Mouse (Mus musculus) adrenal gland, postnatal 14 days (tissue): ENCODE results near the gene Flt1. TPM values are rescaled to one million over a fixed set of nuclear protein-coding genes. Genes with fewer than 3 reads are reported as not detected.
A peak's percentile ranks its signal among the peaks of the same experiment; 100 is the strongest.

Experiments
- DNase-seq: peaks from one replicate; pipeline ENCODE4 v3.0.0; 2021; ENCODE audit warnings: mixed read lengths
- total RNA-seq: library from RNA; stranded (reverse); gene quantifications from 2 replicates; pipeline ENCODE4 v1.2.3, GENCODE M21; 2021

Gene Flt1
- total RNA-seq, 1 experiment from 2014 or later = 60.0 TPM

DNA sequence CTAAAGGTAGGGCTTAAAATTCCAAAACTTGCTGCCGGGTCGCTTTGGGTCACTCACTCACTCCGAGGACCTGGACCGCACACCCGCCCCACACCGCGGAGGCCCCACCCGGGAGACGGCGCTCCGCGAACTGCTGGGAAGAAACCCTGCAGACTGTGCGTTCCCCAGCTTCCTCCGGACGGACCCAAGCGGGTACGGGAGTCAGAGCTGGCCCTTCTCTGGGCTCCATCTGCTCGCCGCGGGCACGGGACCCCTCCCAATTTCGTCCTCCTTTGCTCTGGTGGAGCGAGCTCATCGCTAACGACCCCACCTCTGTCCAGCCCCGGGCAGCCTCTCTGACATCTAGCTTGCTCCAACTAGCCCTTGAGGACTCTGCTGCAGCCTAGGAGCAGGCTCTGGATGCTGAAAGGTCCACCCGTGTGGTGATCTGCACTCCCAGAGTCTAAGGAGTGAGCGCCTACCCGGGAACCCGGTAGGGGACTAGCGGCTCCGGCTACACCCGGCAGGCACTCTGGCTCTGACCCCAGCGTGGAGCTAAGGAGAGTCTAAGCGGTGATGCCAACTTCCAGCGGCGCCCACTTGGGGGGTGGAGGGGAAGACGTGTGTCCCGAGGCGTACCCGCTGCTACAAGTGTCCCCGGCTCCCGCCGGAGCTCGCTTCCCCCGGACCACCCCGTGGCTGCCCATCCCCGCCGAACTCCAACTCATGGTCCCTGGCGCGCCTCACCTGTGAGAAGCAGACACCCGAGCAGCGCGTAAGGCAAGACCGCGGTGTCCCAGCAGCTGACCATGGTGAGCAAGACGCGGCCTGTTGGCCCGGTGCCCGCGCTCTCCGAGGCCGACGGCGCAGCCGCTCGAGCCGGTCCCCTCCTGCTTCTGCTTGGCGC lies 623 bp downstream of the Flt1 start:
- peak; percentile 79 for DNase-seq

DNA sequence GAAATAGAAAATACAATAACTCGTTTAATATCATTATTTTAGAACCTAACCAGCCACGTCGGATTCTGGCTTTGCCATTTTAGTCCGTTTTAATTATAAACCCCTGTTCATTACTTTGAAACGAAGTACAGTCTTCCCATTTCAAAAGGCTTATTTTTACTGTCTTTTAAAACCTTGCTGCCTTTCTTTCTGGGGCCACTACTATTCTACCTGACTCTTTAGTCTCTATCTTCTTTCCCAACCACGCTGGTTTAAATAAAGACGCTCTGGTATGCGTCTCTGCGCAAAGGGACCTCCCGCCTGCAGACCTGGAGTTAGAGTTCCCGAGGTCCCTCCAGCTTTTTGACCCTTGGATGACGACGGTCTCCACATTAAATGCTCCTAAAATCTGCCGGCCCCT lies 1.4 kb downstream of the Flt1 start:
- DNase-seq = no peak

DNA sequence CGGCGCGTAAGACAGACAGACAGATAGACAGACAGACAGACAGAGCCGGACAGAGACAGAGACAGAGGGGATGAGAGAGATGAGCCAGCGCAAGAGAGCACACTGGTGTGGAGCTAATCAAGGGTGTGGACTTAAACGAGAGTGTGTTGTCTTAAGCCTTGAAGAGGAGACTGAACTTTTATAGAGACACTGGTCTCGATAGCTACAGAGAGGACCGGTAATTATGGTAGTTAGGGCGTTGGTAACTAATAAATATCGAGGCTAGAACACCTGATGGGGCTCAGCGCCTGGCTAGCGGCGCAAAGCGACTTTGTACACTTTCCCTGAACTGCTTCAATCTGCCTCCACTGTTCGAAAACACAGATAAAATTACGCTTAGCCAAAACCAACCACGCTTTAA lies 2.0 kb downstream of the Flt1 start:
- no peak for DNase-seq

DNA sequence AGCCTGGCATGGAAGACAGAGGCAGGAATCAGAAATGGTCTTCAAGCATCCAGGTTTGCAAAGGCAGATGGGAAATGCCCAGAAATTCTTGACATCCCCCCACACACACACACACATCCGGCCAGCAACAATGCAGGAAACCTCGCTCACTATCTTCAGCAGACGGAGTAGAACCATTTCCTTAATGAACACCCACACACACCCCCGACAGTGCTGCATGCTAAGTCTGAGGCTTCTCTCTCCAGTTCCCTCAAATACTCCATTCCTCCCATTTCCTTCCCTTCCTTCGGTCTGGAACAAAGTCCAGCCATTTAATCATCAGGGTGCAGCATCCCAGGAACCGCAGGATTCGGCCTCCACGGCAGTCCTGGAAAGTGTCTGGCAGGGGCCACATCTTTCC lies 4.4 kb downstream of the Flt1 start:
- peak; percentile 24 for DNase-seq

DNA sequence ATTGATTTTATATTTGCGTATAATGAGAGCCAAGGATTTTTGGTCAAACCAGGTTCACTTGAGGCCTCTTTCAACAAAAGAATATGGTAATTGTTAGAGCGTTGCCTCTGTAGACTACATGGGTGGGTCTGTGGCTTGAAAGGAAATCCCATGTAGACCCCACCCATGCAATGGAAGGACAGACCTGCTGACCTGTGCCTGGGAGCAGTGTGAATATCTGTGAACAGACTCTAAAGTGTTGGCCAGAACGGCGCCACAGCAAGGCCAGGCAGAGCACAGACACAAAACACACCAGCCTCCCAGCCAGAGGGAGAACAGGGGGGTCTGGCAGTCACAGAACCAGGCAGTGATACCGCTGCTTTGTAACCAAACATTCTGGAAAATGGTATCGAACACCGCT lies 7.5 kb downstream of the Flt1 start:
- no peak for DNase-seq

DNA sequence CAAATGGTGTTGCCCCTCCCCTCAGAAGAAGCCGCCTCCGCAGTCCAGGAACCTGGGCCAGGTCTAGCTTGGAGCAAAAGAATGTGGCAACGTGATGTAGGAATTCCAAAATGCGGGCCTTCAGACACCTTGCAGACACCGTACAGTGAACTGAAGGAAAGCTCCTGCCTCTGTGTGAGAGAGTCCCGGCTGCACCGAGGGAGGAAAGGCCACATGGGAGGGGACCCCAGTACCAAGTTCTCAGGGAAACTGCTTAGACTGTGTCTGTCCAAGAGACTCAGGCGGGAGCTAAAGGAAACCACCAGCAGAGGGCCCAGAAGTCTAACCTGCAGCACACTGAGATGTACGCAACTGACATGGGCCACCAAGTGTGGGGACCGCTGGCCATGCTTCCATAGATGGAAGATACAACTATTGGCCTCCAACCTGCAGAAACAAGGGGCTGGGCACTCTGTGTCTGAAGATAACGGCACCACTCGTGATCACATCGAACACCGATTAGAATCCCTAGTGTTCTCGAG lies 9.1 kb downstream of the Flt1 start:
- no peak for DNase-seq

DNA sequence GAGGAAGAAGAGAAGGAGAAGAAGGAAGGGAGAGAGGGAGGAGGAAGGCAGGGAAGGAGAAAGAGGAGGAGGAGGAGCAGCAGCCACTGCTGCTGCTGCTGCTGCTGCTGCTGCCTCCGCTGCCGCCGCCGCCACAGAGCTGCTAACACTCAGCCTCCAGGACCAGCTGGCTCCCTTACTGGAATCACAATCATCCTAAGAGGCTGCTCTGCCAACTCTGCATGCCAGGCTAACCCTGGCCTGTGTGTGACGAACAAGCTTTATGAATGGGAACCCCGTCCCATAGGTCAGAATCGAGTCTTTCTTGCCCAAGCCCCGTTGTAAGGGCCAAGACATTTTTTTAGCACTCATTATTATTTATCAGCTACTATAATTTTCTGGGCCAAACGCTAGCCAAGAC lies 9.5 kb downstream of the Flt1 start:
- DNase-seq = no peak

DNA sequence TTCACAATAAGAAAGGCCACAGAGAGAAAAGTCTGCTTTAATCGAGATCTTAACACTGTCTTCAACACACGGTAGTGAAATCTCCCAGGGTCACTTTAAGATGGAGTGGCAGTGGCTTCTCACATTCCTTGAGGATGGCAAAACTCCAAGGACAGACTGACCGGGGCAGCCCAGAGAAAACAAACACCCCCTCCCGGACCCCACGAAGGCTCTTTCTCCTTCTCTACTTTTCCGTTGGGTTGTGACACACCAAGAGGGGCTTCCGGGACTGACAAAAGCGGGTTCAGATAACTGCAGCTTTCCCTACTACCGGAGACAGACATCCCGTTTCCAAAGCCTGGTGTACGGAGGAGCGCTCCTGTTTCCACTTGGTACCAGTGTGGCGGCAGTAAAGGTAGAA lies 10.4 kb downstream of the Flt1 start:
- DNase-seq = no peak

DNA sequence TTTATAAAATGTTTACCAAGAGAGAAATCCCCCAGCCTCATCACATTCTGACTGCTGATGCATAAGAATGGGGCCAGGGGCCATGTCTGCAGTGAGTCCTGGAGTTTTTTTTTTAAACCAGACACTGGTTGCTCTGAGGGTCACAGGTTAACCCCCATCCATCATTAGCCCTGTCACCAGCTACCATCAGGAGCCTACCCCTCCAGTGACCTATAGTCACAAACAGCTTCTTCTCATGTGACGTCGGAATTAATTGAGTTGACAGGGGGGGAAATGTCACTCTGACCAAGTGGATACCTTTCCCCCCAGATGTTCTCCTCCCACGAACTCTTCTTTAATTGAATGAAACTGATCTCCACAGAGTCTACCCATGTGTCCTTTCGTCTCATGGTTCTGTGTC lies 17.3 kb downstream of the Flt1 start:
- DNase-seq = no peak

DNA sequence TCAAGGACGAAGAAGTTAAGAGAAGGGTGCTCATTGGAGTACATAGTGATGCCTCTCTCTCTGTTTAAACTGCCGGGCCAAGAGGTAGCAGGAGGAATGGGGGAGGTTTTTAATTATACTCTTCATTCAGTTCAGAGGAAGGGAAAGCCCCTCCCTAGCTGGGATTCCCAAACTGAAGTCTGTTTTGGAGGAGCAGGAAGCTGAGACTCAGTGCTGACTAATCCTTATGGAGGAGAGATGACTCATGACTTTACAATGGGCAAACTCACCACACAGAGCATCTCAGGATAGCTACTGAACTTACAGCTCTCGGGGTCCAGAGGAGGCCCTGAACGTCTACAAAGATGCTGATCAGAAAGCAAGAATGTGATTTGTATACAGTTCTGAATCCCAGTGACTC lies 18.3 kb downstream of the Flt1 start:
- no peak for DNase-seq

DNA sequence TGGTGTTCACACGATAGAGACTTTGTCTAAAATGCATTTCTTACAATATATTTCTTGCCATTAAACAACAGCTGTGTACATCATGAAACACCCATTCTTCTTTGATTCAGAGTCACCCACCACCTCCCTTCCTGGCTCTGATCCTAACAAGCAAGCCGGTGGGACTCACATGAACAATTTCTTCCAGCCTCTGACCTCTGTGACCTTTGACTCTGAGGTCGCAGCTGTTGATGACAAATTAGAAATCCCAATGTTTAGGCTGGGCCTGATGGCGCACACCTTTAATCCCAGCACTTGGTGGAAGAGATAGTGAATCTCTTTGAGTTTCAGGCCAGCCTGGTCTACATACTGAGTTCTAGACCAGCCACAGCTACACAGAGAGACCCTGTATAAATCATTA lies 20.9 kb downstream of the Flt1 start:
- no peak for DNase-seq

DNA sequence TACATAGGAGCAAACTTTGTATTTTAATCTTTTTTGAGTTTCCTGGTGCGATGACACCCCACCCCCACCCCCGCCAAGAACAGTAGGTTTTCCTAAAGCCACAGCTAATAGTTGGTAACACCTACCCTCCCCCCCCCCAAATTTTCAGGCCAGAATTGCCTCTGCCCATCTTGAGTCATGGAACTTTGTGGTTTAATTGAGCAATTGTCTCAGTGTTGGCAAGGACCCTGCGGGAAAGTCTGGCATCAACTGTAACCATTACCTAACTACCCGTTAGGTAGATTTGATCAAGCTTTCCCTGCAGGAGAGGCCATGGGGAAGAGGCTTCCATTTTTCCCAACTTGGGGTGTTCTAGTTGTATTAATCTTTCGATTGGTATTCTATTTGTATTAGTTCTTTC lies 23.4 kb downstream of the Flt1 start:
- no peak for DNase-seq

DNA sequence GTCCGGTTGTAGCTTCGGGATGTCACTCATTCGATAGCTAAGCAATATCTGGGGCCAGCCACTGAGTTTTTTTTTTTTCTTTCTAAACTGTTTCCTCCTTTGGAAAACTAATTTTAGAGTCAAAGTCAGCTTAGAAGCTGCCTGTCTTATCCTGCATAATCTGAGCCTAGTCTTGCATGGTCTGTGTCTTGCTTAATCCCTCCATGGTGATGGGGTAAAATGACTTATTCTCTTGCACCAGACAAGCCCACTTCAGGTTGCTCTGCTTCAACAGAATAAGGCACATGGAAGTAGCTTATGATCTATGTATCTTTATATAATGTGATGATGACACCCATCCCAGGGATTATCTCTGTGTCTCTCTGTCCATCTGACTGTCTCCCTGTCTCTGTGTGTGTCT lies 24.8 kb downstream of the Flt1 start:
- no peak for DNase-seq

DNA sequence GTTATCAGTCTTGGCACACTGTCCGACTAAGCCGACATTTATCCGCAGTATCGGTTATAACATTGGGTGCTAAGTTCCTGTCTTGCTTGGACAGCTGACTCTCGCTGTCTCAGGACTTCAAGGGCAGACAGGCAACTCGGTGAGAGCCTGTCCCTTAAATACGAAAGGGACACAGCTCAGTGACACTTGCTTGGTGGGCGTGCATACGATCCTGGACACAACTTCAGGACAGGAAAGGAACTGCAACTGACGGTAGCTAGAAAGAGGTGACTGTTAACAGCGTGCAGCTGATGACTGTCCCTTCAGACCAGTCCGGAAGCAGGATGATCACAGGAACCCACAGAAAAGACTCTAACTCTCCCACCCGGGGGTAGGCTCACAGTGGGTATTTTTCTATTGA lies 27.8 kb downstream of the Flt1 start:
- no peak for DNase-seq

DNA sequence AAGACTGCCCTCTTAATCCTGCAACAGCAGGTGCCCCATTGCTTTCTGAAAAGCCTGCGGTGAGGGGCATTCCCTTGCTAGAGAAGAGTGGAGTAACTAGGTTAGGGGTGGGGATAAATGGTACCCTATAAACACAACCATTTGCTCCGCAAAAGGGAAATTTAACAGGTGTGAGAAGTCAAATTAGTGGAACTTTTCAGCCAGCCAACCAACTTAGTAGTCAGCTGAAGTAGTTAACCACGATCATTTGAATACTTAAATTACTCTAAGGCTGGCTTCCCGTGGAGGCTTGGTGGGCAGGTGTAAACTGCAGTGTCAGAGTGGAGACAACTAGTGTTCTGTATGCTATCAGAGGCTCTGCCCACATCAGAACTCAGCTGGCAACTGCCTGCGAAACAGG lies 28.6 kb downstream of the Flt1 start:
- no peak for DNase-seq

DNA sequence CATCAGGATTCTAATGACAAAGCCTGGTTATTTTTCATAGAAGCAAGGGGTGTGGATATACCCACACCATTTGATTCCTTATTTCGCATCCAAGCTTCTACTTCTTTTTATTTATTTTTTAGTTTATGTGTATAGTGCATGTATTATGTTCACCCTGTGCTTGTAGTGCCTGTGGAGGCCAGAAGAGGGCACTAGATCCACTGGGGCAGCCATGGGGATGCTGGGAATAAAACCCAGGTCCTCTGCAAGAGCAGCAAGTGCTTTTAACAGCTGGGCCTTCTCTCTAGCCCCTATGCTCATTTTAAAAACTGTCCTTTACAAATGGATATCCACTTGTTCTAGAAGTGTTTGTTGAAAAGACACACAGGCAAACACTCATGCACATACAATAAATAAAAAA lies 33.2 kb downstream of the Flt1 start:
- DNase-seq = no peak

DNA sequence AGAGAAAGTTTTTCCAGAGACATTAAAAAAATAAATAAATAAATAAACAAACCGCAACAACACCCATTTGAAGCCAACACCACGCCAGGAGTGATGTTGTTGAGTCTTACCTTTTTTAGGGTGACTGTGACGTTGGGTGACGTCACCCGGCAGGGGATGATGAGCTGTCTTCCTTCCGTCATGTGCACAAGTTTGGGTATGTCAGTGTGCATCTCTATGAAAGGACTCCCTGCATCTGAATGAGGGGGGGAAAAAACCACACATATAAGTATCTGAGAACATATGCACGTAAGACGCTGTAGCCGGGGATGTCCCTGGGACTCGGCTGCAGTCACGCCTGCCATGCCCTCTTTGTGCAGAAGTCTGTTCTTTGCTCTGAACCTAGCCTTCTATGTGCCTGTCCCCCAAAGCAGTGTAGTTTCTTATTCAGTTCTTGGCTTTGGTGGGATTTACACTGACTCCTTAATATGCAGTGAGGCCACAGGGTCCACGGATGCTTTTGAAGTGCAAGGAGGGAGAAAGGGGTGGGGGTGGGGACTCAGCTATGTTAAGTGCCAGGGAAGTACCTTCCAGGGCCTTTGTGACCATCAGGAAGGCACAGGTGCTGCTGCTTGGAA lies 42.0 kb downstream of the Flt1 start:
- DNase-seq = no peak

DNA sequence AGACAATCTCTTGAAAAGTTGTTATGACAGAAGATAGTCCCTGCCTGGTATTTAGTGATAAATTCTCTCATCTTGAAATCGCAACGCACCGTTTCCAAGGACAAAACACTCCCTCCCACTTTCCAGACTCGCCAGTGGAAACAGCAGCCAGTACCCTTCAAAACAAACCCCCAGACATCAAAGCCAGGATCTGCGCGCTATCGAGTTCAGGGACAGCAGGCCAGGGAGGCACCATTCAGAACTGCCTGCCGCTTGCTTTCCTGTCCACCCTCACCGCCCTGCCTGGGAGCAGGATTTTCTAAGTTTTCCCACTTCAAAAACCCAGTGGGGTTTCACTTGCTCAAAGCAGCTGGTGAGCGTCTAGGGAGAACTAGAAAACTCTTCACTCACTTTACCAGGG lies 44.6 kb downstream of the Flt1 start:
- DNase-seq = peak; percentile 45

DNA sequence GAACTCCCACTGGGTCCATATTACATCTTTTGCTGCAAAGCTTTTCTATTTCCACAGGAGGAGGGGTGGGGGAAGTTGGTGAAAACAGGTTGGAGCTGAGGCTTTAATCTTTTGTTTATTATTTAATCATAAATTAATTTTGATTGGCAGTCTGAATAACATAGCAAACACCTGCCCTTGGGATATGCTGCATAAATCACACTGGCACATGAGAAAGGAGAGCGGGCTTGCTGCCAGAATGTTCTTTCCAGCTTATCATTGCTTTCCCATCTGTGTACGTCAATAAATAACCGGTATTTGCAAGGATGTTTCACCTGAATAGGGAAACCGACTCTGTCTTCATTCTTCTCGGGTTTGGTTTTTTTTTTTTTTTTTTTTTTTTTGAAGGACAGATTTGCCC lies 45.1 kb downstream of the Flt1 start:
- peak; percentile 18 for DNase-seq

DNA sequence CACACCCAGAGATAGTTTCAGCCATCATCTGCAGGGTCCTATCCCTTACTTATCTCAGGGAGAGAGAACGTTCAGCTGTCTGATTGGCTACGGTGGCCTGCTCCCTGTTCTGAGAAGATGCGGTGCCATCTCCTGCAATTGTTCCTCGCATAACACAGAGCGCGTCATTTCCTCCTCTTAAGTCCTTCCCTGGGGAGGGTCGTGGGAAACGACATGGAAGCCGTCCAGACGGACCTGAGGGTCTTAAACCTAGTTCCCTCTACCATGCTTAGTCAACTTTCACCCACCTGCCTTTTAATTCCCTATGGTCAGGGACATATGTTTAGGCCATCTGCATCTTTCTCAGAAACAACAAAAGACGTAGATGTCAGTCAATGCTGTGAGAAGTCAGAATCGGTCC lies 46.5 kb downstream of the Flt1 start:
- DNase-seq = no peak

DNA sequence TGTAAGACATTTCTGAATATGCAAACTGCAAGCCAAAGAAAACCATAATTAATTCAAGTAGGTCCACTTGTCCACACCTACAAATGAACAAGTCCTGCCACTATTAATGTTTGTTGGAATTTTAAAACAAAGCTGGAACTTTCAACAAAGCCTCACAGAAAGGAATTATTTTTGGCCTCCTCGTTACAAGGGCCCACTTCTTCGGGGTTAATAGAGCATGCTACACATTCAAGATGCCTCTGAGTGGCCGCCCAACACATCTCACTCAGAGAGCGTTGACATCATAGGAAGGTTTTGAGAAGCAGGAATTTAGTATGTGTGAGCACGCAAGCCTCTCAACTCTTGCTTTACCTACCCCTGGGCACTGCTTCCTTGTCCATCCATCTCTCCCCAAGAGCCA lies 50.0 kb downstream of the Flt1 start:
- no peak for DNase-seq

DNA sequence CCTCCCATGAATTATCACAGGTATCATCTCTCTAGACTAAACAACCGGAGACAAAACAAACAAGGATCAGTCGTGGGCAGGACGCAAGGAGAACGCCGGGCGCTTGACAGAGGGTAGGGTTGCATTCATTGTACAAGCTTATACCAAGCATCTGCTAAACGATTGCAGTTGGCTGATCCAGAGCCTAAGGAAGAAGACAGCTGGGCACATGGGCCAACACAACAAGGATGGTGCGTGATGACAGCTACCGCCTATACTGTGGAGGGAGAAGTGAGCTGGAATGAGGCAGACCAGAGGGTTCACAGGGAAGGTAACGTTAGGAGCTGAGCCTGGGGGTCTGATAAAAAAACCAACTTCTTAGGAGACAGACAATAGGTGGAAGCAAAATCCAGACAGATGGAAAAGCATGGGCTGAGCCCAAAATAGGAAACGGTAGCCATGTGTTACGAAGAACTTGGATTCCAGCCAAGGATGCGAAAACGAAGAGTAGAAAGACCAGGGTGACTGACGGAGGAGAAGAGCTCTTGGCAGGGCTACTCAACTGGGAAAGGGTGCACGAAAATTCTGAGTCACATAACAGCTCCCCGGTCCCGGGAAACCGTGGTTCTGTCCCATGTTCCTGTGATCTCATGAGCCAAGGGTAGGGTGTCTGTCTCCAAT lies 53.9 kb downstream of the Flt1 start:
- DNase-seq = no peak

DNA sequence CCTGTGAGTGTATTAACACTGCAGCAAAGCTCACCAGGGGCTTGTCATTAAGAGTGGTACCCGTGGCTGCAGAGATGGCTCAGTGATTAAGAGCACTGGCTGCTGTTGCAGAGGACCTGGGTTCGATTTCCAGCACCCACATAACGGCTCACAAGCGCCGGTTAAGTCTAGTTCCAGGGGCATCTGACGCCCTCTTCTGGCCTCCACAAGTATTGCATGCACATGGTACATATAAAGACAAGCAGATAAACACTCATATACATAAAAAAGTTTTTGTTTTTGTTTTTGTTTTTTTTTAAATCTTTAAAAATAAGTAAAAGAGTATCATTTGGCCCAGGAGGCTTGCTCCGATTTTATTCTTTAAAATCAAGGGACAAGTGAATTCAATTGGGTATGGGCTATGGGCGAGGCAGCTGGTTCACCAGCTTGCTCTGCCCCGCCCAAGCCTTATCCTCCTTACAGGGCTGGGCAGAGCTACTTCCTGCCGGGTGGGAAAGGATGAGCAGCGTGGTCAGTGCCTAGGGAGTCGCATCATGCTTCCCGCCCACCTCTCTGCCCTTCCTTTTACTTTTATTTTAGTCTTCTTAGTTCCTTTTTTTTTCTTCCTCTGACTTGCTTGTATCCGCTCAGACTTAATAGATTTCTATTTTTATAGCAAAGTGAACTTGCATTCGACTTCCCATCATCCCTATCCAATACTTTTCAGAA lies 57.0 kb downstream of the Flt1 start:
- DNase-seq = no peak
